Mouse (Mus musculus) NIH3T3 (cell line): ENCODE results near the gene 1700024G13Rik.

Experiments used
- DNase-seq: peaks from one replicate; pipeline ENCODE4 v3.0.0-alpha.2; 2012; ENCODE audit warnings: low read depth

The 1700024G13Rik gene

DNA sequence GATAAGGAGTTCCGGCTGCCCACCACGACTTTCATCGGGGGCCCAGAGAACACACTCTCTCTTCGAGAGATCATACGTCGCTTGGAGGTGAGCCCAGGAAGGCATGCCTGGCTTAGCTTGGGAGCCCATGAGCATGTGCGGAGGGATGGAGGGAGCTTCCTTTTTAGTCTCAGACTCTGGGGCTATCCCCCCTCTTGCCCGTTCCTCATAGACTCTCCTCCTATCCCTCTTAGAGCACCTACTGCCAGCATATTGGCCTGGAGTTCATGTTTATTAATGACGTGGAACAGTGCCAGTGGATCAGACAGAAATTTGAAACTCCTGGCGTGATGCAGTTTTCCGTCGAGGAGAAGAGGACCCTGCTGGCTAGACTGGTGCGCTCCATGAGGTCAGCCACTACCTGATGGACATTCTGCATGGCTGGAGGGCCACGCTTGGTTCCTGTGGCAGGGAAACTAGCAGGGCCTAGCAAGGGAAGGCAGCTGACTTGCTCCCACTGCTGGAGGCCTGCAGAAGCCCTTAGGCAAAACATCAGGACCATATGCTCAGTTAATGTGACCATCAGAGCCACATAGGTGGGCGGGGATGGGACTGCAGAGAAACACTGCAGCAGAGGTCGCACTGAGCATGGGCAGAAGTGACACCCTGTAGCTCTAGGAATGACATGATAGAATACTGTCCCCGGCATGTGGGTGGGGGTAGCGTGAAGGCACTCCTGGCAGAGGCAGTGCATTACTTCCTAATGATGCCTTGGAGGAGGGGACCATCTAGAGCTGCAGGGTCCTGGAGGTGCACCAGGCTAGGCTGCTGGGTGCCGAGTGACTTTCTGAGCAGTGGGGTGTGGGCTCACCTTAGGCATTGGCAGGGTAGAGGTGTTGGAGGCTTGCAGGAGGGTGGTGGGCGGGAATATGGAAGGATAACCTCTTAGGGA is 55.4 kb downstream of the 1700024G13Rik start:
- no peak for DNase-seq

DNA sequence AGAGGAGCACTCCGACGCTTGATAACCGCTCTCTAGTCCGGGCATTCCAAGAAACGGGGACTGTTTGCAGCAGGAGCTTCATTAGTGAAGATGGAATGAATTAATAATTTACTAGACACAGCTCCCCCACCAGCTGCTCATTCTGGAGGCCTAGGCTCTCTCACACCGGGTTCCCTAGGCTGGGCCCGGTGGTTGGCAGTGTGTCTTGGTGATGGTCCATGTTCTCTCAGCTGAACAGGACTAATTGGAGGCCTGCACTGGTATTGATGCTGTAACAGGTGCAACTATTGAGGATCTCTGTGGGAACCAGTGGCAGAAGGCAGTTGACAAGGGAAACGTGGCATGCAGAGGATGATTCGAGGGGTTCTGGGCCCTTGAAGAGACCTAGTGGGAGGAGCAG is 60.8 kb downstream of the 1700024G13Rik start:
- DNase-seq, result no peak
